Mouse (Mus musculus) small intestine, adult 2 months (tissue): Measurements from ENCODE around the gene Rptor.

ENCODE experiments used
- CTCF ChIP-seq: fragments of 200-500 bp; IDR thresholded peaks from 2 replicates; pipeline ENCODE4 v1.5.1; 2012; ENCODE audit warnings: low read depth, mild to moderate bottlenecking, control low read depth, inconsistent platforms, low read length, moderate library complexity, mixed read lengths; ENCODE audit not compliant: insufficient replicate concordance, insufficient read length; ENCODE audit errors: extremely low read depth
- POLR2A ChIP-seq: fragments of 200-500 bp; IDR thresholded peaks from 2 replicates; pipeline ENCODE4 v1.6.1; 2012; ENCODE audit warnings: low read depth, mild to moderate bottlenecking, control low read depth, inconsistent platforms, low read length, moderate library complexity

GRCm38 (mm10) chr11:119637519-119637918, 34.8 kb downstream of the Rptor start:
- TF ChIP-seq CTCF (no peak), POLR2A (no peak)
